Mouse (Mus musculus) T-helper 17 cell (primary cell): Measurements from ENCODE around the gene Ctsc.

ENCODE experiments used
- in situ Hi-C, 2 experiments: fragments of 300-600 bp; cut with MboI, MseI; formaldehyde crosslinking; loops; 1 replicate in 1 of 2; 2 replicates in 1 of 2; pipeline ENCODE4 v1.15.1; 2025; ENCODE audit warnings: high pct_unique_total_duplicates in 2 of 2

Ctsc gene

DNA sequence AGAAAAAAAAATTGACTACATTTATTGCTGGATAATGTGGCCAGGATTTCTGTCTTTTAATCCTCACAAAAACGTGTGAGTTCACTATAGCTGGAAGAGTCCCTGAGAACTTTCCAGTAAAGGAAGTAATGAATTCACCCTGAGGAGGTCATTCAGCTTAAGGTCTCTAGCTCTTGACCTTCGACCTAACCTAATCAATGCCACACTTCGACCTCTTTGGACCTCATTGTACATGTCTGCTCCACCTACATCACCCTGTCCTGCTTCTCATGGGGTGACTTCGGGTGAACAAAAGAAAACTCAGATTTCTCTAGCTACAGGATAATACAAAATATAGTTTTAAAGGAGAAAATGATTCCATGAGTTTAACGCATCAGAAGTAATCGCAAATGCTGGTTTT is 16.0 kb downstream of the Ctsc start:
- in situ Hi-C loops: loop anchor here in 1 of 2 experiments (25.0 kb wide), 1 partner anchor 1893 kb away; no protein-coding TSS in a partner anchor

DNA sequence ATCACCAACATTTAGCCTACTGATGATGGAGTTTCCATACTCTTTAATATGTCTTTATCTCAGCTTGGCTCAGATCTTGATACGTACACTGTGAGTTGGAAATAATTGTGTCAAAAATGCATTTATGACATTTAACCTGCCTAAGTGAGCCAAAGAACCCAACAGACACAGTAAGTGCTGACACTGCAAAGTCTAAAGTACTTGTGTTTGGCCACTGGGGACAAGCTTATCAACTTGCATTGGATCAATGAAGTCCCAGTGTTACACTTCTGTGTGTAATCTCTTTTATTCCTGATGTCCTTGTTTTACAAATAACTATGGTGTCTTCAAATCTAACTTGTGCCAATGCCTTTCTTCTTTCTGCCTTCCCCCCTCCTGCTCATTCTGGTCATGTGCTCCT is 18.1 kb downstream of the Ctsc start:
- in situ Hi-C loops: loop anchor here in 1 of 2 experiments (25.0 kb wide), 1 partner anchor 1891 kb away; no protein-coding TSS in a partner anchor

GRCm38 (mm10) chr7:88296932-88297331 is 19.0 kb downstream of the Ctsc start:
- in situ Hi-C loops: loop anchor here in 1 of 2 experiments (25.0 kb wide), 1 partner anchor 1890 kb away; no protein-coding TSS in a partner anchor

DNA sequence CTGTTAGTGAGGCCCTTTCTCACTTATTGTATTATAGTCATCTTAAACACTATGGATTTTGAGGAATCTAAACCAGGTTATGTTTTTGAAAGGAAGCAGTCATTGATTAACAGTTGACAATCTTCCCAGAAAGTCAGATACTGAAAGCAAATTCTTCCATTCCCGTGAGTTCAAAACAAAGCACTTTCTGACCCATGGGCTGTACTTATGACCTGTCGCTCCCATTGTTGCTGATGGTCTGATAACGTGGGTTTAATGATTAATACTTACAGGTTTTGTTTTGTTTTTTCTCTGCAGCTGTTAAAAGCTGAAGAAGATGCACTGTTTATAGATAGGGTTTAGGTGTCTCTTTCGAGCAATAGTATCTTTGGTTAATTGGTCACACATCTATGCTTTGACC is 27.9 kb downstream of the Ctsc start:
- in situ Hi-C loops: no loop called here

- in situ Hi-C loops: no loop called here
Observed at GRCm38 (mm10) chr7:88306725-88307124, 28.8 kb downstream of the Ctsc start.

DNA sequence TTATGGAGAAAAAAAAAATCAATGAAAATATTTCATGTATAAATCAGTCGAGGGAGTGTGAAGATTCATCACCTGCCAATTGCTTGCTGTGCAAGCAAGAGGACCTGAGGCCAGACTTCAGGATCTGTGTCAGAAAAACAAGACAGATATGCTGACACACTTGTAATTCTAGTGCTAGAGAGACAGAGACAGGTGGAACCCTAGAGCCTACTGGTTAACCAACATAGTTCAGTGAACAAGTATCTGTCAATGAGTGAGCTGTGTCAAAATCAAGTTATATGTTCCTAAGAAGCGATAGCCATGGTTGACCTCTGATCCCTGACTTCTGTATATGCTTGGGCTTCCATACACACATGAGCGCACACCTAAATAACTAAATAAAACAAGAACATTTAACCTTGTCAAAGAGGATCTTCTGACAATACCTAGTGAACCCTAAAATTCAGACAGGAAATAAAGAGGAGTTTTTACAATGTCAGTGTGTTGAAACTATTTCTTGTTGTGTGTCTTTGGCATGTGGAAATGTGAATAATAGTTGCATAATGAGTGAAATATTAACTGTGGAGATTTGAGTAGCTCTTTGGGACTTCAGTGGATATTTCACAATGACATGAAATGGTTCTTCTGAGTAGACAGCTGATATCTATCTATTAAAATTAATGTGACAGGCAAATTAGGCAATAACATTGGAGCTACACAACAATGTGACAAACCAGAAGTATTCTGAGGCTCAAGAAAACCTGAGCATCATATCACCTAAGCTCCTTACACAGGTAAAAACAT is 32.7 kb downstream of the Ctsc start:
- in situ Hi-C loops: no loop called here

DNA sequence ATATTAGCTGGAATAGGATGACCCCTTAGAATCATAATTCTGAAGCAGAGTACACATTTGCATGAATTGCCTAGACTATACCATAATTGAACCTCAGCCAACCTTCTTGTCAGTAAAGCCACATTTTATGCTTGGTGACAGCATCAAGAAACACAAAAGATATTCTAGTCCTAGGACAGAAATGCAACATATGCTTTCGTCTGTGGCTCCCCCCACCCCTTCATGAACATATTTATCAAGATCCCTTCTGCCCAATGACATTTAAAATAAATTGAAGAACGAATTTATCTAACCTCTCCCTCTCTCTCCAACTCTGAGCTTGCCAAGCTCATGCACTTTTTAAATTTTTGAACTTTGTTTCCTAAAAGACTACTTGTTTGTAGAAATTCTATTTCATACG is 38.5 kb downstream of the Ctsc start:
- in situ Hi-C loops: no loop called here

GRCm38 (mm10) chr7:88318474-88318873 is 40.6 kb downstream of the Ctsc start:
- in situ Hi-C loops: no loop called here

GRCm38 (mm10) chr7:88318904-88319303 is 41.0 kb downstream of the Ctsc start:
- in situ Hi-C loops: no loop called here

DNA sequence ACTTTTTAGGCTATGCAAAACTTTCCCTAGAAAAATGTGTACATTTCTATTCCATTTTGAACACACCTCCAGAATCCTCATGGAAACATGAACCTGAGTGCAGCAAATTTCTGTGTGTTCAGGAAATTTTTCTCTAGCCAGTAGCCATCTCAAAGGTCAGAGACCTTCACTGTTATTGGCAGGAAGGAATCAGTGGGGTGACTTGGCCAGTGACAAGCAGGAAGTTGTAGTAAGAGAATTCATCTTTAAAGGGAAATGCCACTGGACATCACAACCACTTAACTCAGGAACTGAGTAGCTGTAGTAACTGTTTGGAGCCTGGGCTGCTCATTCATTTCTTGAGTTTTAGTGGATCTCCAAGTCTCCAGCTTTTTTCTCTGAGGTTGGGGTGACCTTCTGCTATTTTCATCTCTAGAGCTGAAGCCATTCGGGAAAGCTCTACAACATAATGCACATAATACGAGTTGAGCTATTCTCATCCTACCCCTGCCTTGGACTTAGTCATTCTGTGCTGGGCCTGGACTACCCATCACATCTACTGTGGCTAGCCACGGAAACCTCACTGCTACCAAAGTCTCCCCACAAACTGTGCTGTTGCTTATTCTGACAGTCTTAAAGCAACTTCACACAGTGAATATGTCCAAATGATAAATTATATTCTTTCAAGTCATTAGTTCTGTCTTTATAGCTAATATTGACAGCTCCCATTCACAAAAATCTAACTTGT is 41.7 kb downstream of the Ctsc start:
- in situ Hi-C loops: no loop called here

- in situ Hi-C loops: no loop called here
Observed at GRCm38 (mm10) chr7:88320628-88321336, 42.9 kb downstream of the Ctsc start.

GRCm38 (mm10) chr7:88322431-88322830 is 44.5 kb downstream of the Ctsc start:
- in situ Hi-C loops: no loop called here

DNA sequence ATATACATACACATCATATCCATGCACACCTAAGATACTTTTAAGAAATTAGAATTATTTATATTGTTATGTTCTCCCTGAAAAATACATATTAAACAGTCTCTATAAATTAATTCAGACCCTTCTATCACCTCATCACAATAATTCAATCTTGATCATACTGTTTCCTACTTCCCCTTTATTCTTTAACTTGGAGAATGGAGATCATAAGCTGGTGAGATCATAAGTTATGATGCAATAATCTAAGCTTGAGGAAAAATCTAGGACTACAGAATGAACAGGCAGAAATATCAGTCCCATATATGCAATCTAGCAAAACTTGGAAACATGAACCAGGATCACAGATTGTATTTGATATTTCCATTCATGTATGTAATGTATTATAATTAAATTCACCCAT is 49.6 kb downstream of the Ctsc start:
- in situ Hi-C loops: loop anchor here in 1 of 2 experiments (5.0 kb wide), 1 partner anchor 105 kb away; no protein-coding TSS in a partner anchor

DNA sequence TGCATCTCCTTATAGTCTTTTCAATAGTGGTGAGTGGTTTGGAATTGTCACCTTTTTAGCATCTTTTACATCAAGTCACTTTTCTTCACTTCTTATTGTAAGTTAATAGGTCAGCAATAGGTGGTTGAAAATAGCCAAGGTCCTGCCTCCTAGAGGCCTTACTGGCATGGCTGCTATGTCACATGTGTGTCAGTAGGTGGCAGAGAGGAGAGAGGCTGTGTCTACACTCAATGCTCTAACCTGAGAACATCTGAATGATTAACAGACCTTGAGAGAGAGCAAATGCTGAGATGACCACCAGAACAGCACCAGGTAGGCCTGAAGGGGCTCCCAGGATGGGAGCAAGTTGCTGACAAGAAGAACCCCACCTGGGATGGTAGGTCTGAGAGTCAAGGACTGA is 65.9 kb downstream of the Ctsc start:
- in situ Hi-C loops: loop anchor here in 1 of 2 experiments (10.0 kb wide), 1 partner anchor 781 kb away; no protein-coding TSS in a partner anchor

- in situ Hi-C loops: loop anchor here (5.0 to 10.0 kb wide), 2 partner anchors 779 to 1066 kb away; no protein-coding TSS in a partner anchor
Observed at GRCm38 (mm10) chr7:88346035-88346434, 68.2 kb downstream of the Ctsc start.

DNA sequence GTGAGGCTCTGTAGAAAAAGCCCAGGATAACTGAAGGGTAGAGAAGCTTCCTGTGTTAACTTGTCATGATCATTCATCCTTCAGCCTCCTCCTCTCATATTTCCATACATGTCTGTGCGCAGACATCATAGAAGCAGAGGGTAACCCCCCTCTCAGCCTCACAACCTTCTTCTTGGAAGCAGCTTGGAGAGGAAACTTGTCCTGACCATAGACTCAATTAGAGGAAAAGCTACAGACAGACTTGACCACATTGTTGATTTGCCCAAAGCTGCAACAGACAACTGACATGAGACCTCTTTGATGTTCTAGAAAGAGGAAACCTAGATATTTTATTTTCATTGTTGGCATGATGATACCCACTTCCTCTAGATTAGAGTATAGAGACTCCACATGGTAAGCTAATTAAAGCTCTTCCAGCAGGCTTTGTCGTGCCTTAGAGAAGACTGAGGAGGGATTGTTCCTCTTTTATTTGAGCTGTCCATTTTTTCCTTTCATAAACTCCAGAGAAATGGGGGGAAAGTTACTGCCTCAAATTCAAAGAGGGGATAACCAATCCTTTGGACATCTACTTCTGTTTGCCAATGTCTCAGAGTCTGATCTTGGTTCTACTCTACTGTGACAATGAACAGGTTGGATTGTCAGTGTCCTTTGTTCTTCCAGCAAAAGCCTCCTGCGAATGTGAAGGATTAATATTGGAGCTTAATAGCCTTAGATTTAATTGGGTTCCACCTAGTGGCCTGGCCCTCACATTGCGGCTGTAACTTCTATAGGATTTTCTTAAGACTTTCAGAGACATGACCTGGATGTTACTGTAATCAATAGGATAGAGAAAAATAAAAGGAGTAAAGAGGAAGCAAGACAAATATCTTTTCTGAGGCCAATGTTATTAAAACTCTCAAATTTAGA is 79.2 kb downstream of the Ctsc start:
- in situ Hi-C loops: no loop called here

DNA sequence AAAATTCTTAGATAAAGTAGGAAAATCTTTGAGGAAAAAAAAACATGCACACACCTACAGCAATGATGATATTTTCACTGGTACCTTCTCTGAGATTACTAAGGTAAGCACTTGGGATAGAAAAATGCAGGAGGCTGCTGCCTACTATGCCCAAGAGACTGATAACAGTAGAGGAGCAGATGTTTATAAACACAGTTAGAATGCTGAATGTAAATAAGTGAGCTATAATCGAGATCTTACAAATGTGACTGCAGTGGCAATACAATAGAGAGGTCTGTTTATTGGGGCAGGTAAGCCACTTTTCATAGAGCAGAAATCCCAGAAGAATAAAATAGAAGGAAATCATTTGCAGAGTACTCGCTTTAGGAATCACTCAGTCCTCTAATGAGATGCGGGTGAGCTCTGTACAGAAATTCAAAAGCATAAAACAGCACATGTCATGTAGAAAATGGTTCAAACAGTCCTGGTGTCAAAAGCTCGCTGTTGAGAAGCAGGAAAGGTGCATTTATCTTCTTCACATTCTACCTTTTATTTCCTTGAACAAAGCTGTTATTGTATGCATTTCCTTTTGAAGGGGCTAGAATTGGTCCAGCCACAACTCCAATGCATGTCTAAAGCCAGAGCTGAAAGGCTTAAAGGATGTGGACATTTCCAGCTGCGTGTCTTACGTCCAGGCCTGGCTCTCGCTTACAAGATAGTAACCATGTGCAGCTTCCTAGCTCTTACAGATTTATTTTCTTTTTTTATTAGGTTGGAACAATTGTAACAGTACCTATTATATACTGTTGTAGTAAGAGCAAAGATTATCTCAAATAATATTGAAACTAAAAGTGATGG is 80.4 kb downstream of the Ctsc start:
- in situ Hi-C loops: no loop called here
